Mouse (Mus musculus) C2C12 (cell line): Measurements from ENCODE around the gene Ceacam1. TPM values are rescaled to one million over a fixed set of nuclear protein-coding genes. Genes with fewer than 3 reads are reported as not detected.

Source experiments
- H3K27me3 ChIP-seq: one replicate; pipeline ENCODE4 v1.6.1; 2011; ENCODE audit not compliant: control insufficient read depth, insufficient read depth, insufficient read length
- H3K36me3 ChIP-seq: one replicate; pipeline ENCODE4 v1.6.1; 2011; ENCODE audit not compliant: control insufficient read depth, insufficient read depth
- H3K4me3 ChIP-seq: one replicate; pipeline ENCODE4 v1.5.1; 2011; ENCODE audit warnings: mild to moderate bottlenecking, control low read depth; ENCODE audit not compliant: poor library complexity, insufficient read depth, severe bottlenecking
- H3K79me2 ChIP-seq: one replicate; pipeline ENCODE4 v1.6.1; 2011; ENCODE audit not compliant: control insufficient read depth, insufficient read depth
- H3K79me3 ChIP-seq: one replicate; pipeline ENCODE4 v1.6.1; 2011; ENCODE audit warnings: low read depth, control low read depth
- H3ac ChIP-seq: one replicate; pipeline ENCODE3; 2011; ENCODE audit warnings: low read depth; ENCODE audit not compliant: control insufficient read depth, insufficient read length
- CEBPB ChIP-seq: IDR thresholded peaks from one replicate; pipeline ENCODE4 v1.6.1; 2011; ENCODE audit warnings: low read depth, mild to moderate bottlenecking, control low read depth, moderate library complexity
- CTCF ChIP-seq: IDR thresholded peaks from one replicate; pipeline ENCODE4 v1.5.1; 2011; ENCODE audit not compliant: control insufficient read depth, insufficient read depth, insufficient read length
- FOSL1 ChIP-seq: IDR thresholded peaks from one replicate; pipeline ENCODE4 v1.8.0; 2011; ENCODE audit warnings: mild to moderate bottlenecking, low read length; ENCODE audit not compliant: poor library complexity, insufficient read depth, severe bottlenecking
- MAX ChIP-seq: IDR thresholded peaks from one replicate; pipeline ENCODE4 v1.6.1; 2011; ENCODE audit warnings: mild to moderate bottlenecking, control low read depth
- MYOD1 ChIP-seq: IDR thresholded peaks from one replicate; pipeline ENCODE4 v1.6.1; 2011; ENCODE audit warnings: low read depth; ENCODE audit not compliant: control insufficient read depth, insufficient read length
- MYOG ChIP-seq: IDR thresholded peaks from one replicate; pipeline ENCODE4 v1.6.1; 2011; ENCODE audit not compliant: control insufficient read depth, insufficient read length; ENCODE audit errors: extremely low read depth
- USF1 ChIP-seq: IDR thresholded peaks from one replicate; pipeline ENCODE4 v1.6.1; 2011; ENCODE audit warnings: low read depth, mild to moderate bottlenecking, control low read depth, moderate library complexity
- polyA plus RNA-seq: library from polyadenylated mRNA; unstranded; fragments of >200 nt; fragmentation: generic; extraction: Trizol; gene quantifications from one replicate; pipeline ENCODE4 v1.2.1, GENCODE M21; 2012; ENCODE audit warnings: missing spikeins

The Ceacam1 gene
- polyA plus RNA-seq, 1 experiment: 0.06 TPM

DNA sequence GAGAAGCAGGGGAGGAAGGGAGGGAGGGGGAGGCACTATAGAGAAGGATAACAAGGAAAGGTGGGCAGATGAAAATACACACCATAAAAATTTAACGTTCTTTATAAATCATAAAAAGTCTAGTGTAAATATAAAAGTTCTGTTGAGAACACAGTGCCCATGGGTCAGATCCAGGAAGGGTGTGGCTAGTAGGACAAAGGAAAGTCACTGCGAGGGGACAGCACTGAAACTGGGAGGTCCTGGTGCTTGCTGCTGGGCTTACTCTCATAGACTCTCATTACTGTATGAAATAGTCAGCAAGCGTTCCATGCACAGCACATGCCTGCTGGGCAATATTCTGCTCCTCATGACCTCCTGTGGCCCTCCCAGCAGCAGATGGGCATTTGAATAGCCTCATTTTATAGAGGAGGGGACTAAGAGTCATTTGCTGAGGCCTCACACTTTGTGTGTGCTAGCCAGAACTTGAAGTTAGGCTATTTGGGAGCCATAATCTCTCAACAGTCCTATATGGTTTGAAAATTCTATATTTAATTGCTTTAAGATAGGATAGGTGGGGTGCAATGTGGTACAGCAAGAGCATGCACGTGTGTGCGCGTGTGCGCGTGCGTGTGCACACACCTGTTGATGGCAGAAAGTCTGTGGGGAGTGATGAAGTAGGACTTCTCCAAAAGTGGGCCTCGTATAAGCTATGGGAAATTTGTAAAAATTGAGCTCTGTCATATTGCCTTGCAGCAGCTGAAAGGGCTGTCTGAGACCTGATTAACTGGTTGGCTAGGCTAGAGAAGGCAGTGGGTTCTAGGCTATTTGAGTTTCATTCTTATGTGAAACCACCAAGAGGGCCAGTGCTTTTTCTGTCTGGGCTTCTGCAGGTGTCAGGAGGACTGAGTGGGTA is 42.5 kb downstream of the Ceacam1 start:
- H3K79me2 ChIP-seq: no peaks in the 10 kb centered on the region
- TF ChIP-seq MAX (no peak), FOSL1 (no peak), USF1 (no peak), MYOG (no peak), MYOD1 (no peak), CTCF (no peak), CEBPB (no peak)
- no peaks in the 10 kb centered on the region for H3K36me3 ChIP-seq
- H3ac ChIP-seq: no peak overlapping the region
- no peak overlapping the region for H3K4me3 ChIP-seq
- H3K79me3 ChIP-seq: no peaks in the 10 kb centered on the region
- peaks cover 3% of the 10 kb centered on the region for H3K27me3 ChIP-seq

DNA sequence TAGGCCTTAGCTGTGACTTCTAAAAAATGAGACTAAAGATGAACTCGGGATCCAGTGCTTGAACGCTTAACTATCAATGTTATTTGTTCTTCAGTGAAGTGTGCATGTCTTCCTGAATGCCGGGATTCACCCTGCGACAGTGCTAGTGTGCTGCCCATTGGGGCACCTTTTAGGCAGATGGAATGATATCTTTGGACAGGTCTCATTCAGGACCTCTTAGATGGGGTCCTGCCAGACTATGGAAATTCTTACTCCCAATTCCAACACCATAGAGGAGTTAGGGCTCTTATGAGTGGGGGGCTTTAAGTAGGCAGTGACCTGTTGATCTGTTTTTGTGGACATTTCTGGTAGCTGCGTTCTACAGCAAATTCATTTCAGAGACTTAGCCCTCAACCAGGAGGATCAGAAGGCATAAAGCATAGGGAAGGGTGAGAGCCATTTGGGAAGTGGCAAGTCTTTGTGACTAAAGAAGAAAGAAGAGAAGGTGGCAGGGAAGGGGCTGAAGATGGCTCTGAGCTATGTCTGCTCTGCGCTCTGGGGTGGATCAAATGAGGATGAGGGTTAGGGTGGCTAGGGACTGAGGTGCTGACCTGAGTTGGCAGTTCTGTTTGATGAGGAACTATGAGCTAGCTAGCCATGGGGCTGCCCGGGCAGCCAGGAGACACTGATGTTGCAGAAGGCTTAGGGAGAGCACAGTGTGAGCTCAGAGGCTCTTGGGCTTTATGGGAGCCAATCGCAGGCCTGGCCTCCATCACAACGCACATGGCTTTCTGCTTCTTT is 43.4 kb downstream of the Ceacam1 start:
- Histone ChIP-seq H3K79me2 (no peaks in the 10 kb centered on the region), H3ac (no peak overlapping the region), H3K36me3 (no peaks in the 10 kb centered on the region), H3K4me3 (no peak overlapping the region), H3K79me3 (no peaks in the 10 kb centered on the region), H3K27me3 (peaks cover 3% of the 10 kb centered on the region)
- TF ChIP-seq MYOD1 (no peak), MAX (no peak), MYOG (no peak), USF1 (no peak), FOSL1 (no peak), CTCF (no peak), CEBPB (no peak)

DNA sequence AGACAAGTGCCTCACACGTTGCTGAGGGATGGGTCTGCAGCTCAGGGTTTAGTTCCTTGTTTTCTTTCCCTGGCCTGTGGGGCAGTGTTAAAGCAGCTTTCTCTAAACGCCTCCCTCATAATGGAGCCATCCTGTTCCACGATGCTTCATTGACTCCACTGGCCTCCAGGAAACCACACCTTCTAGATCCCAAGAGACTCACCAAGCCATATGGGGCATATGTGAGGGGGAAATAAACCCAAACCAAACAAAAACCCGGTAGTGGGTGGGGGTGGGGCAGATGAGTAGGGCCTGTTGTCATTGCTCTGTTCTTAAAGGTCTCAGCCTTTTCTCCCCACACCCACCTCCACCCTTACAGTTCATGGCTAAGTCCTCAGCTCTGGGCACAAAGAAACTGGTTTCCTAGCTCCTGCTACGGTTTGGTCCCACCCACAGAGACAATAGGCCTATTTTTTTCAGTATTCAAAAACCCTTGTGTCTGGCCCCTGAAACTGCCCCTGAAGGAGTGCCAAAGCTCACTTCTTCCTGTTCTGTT is 44.3 kb downstream of the Ceacam1 start:
- peaks cover 3% of the 10 kb centered on the region for H3K27me3 ChIP-seq
- H3ac ChIP-seq: no peak overlapping the region
- H3K4me3 ChIP-seq: no peak overlapping the region
- no peaks in the 10 kb centered on the region for H3K36me3 ChIP-seq
- no peaks in the 10 kb centered on the region for H3K79me2 ChIP-seq
- no peaks in the 10 kb centered on the region for H3K79me3 ChIP-seq
- TF ChIP-seq FOSL1: no peak
- TF ChIP-seq MYOG: no peak
- TF ChIP-seq CTCF: no peak
- no peak for TF ChIP-seq MYOD1
- no peak for TF ChIP-seq MAX

DNA sequence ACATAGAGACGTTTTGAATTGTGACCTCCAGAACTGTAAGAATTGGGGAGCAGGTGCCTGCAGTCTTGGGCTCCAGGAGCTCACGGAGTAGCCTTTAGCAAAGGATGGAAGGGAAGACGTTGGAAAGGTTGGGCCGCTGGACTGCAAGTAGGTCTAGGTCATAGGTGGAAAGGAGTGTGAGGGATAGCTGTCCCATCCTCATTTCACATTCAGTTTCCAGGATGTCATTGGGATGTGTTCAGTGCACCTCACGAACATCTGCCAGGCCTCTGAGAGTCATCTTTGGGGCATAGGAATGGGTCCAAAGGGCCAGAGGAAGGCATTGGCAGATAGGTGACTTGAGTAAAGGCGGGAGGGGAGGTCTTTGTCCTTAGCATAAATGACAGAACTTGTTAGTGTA is 45.0 kb downstream of the Ceacam1 start:
- H3K79me2 ChIP-seq: no peaks in the 10 kb centered on the region
- H3ac ChIP-seq: no peak overlapping the region
- no peak overlapping the region for H3K4me3 ChIP-seq
- H3K27me3 ChIP-seq: peaks cover 3% of the 10 kb centered on the region
- TF ChIP-seq CTCF: no peak
- no peak for TF ChIP-seq MAX
- TF ChIP-seq CEBPB: no peak
- no peak for TF ChIP-seq FOSL1
- TF ChIP-seq USF1: no peak
- TF ChIP-seq MYOD1: no peak
- no peak for TF ChIP-seq MYOG
- no peaks in the 10 kb centered on the region for H3K79me3 ChIP-seq
- H3K36me3 ChIP-seq: no peaks in the 10 kb centered on the region

DNA sequence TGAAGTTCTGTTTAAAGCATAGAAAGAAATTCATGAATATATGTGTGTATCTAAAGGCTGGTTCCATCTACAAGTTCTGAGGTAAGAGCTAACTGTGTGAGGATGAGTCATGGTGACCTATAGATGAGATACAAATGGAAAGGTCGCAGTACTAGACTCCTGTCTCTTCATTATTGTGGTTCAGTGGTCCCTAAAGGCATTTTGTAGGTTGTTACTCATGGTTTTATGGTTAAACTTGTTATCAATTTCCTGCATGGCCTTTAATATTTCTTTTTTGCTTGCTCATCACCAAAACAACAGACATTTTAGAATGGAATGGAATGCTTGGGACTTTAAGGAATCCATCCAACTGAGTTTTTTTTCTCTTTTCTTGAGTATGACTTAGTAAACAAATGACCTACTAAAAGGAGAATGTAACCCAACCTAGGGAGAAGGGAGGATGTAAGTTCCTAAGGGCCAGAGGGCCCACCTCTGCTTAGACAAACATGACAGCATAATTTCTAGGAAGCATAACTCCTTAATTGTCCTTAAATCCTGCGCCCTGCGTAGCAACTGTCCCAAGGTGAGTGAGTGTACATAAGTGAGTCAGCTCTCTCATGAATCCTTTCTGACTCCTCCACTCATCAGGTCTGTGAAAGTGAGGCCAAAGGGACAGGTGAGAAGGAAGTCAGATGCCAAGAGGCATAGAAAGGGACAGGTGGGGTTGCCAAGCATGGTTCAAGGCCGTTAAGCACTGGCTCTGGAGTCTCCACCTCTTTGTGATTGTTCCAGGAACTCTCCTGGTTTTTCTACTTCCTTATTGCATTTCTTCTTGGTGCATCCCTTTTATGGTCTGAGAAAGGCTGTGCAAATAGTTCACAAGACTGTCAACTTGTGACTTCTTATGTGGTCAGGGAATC is 47.3 kb downstream of the Ceacam1 start:
- H3K79me2 ChIP-seq: no peaks in the 10 kb centered on the region
- H3ac ChIP-seq: no peak overlapping the region
- TF ChIP-seq CEBPB (no peak), USF1 (no peak), MYOD1 (peak; percentile 61), MAX (no peak), MYOG (no peak)
- no peaks in the 10 kb centered on the region for H3K36me3 ChIP-seq
- no peak overlapping the region for H3K4me3 ChIP-seq
- no peaks in the 10 kb centered on the region for H3K79me3 ChIP-seq
- no peaks in the 10 kb centered on the region for H3K27me3 ChIP-seq
